ENCODE assay signal across 9 mouse cellular contexts in genomic region chr1:193336122-193337017, GRCm38 (mm10). TPM values are rescaled to one million over a fixed set of nuclear protein-coding genes. Genes with fewer than 3 reads are reported as not detected.
DNase-seq lines count a peak whose midpoint lies in the region; ATAC-seq and TF ChIP-seq lines count a peak whose summit lies in the region.
"Had no signal": no experiment of that assay in that cellular context is flagged by ENCODE, and none has a peak within 500 bp of the region (broad histone marks: within the 10 kb centered on the region; RNA-seq: fewer than 3 reads in every experiment).

No protein-coding gene starts in this region.

- H3K27ac ChIP-seq in liver, adult 2 months (replicated peaks; ENCODE audit: insufficient read depth, low read depth, low read length) = no peak overlapping the region
- no peak overlapping the region for H3K27ac ChIP-seq in liver, embryonic 11.5 days (ENCODE audit: low read depth, low read length)
- peak overlapping the region; percentile 66 for H3K27ac ChIP-seq in heart, embryonic 12.5 days (ENCODE audit: poor library complexity, severe bottlenecking)
- H3K27ac ChIP-seq: lung, embryonic 15.5 days had no signal

- no peak overlapping the region for H3K9ac ChIP-seq in liver, adult 2 months (ENCODE audit: low read depth, low read length)
- H3K9ac ChIP-seq in liver, embryonic 11.5 days (ENCODE audit: low read depth, low read length) = no peak overlapping the region
- no peak overlapping the region for H3K9ac ChIP-seq in heart, embryonic 12.5 days
- H3K9ac ChIP-seq: lung, embryonic 15.5 days had no signal

- ATAC-seq in liver, embryonic 11.5 days (replicated peaks; ENCODE audit: low FRiP score) = no peak
- ATAC-seq in heart, embryonic 12.5 days (ENCODE audit: insufficient number of reproducible peaks, low FRiP score) = no peak
- ATAC-seq in monocyte, adult 5-6 weeks (replicated peaks; ENCODE audit: insufficient number of reproducible peaks, low FRiP score, low TSS enrichment, poor library complexity, severe bottlenecking) = peak; percentile 32
- ATAC-seq: hindbrain, embryonic 16.5 days had no signal

- peak; percentile 32 for DNase-seq in liver, adult 2 months (ENCODE audit: extremely low read depth, low read depth, low spot score)
- no peak for DNase-seq in liver, embryonic 11.5 days (ENCODE audit: low spot score)
- DNase-seq in cerebellum, postnatal 14 days = peak; percentile 73 to 77
- no peak for DNase-seq in right cerebral cortex, postnatal 14 days
- no peak for DNase-seq in kidney, adult 8-10 months

- no peaks in the 10 kb centered on the region for H3K27me3 ChIP-seq in liver, adult 2 months (ENCODE audit: control insufficient read depth, insufficient read depth, low read length)
- no peaks in the 10 kb centered on the region for H3K27me3 ChIP-seq in liver, embryonic 11.5 days (replicated peaks; ENCODE audit: control insufficient read depth, insufficient read depth, low read length)
- peaks cover 14% of the 10 kb centered on the region; the same call in 1 of the 2 replicates for H3K27me3 ChIP-seq in heart, embryonic 12.5 days (replicated peaks)
- H3K27me3 ChIP-seq: lung, embryonic 15.5 days had no signal

- no peaks in the 10 kb centered on the region for H3K4me1 ChIP-seq in liver, adult 2 months (ENCODE audit: control insufficient read depth, insufficient read depth, low read length)
- H3K4me1 ChIP-seq in liver, embryonic 11.5 days (replicated peaks; ENCODE audit: control insufficient read depth, insufficient read depth, low read length) = no peaks in the 10 kb centered on the region
- peaks cover 66% of the 10 kb centered on the region for H3K4me1 ChIP-seq in heart, embryonic 12.5 days (replicated peaks)
- H3K4me1 ChIP-seq: lung, embryonic 15.5 days had no signal

- H3K4me2 ChIP-seq in liver, embryonic 11.5 days = no peak overlapping the region
- no peak overlapping the region for H3K4me2 ChIP-seq in heart, embryonic 12.5 days
- H3K4me2 ChIP-seq: lung, embryonic 15.5 days had no signal

- no peaks in the 10 kb centered on the region for H3K36me3 ChIP-seq in liver, adult 2 months (ENCODE audit: control insufficient read depth, insufficient read depth, low read length)
- H3K36me3 ChIP-seq in liver, embryonic 11.5 days (ENCODE audit: control insufficient read depth, insufficient read depth, low read length) = no peaks in the 10 kb centered on the region
- no peaks in the 10 kb centered on the region for H3K36me3 ChIP-seq in heart, embryonic 12.5 days
- H3K36me3 ChIP-seq: lung, embryonic 15.5 days had no signal

- no peak for TF ChIP-seq CTCF in liver, adult 2 months (IDR thresholded peaks at IDR 0.05; ENCODE audit: low read depth, low read length)

- 75% methylated on average over 7 of the region's 7 CpGs for WGBS in liver, adult 2 months
- 66% methylated on average over 7 of the region's 7 CpGs for WGBS in liver, embryonic 11.5 days
- WGBS in heart, embryonic 12.5 days = 63% methylated on average over 7 of the region's 7 CpGs

- no peak for TF ChIP-seq POLR2A in liver, adult 2 months (IDR thresholded peaks at IDR 0.05; ENCODE audit: extremely low read depth, insufficient read depth, low read length)

- H3K4me3 ChIP-seq in liver, adult 2 months (ENCODE audit: insufficient read depth, low read depth, low read length) = no peak overlapping the region
- H3K4me3 ChIP-seq in liver, embryonic 11.5 days (ENCODE audit: low read depth, low read length) = no peak overlapping the region
- H3K4me3 ChIP-seq in heart, embryonic 12.5 days = no peak overlapping the region
- H3K4me3 ChIP-seq: lung, embryonic 15.5 days had no signal

- H3K79me2 ChIP-seq in liver, adult 2 months (ENCODE audit: control insufficient read depth, insufficient read depth, low read length) = no peaks in the 10 kb centered on the region

- no peaks in the 10 kb centered on the region for H3K9me3 ChIP-seq in liver, embryonic 11.5 days (ENCODE audit: control insufficient read depth, low read length)
- no peaks in the 10 kb centered on the region for H3K9me3 ChIP-seq in heart, embryonic 12.5 days (replicated peaks)
- H3K9me3 ChIP-seq: lung, embryonic 15.5 days had no signal

RNA-seq across cellular contexts. Expression of gene Camk1g, which starts 33.7 kb away (rescaled TPM):
- not detected in 2 replicates for total RNA-seq in liver, adult 2 months (2014; rRNA removed)
- not detected in 2 replicates for polyA plus RNA-seq in liver, adult 2 months (2012; rRNA removed)
- polyA plus RNA-seq in liver, embryonic 11.5 days (2014; fragmentation: Nextera tagmentation; extraction: Ambion mirVana) = 3.3 TPM in 2 replicates
- 6.9 and 7.1 TPM in 2 replicates for polyA plus RNA-seq in heart, embryonic 12.5 days (2016; fragmentation: Nextera tagmentation; extraction: Ambion mirVana)
- not detected in 3 replicates for total RNA-seq in monocyte, adult 5-6 weeks (2017)

Comparison
In these comparisons a context has a peak if more than half of its experiments do, and no peak if none do; other contexts are left out.
1. DNase-seq: peak in liver, adult 2 months (single experiment) and cerebellum, postnatal 14 days (2 of 2); none in liver, embryonic 11.5 days (single experiment), right cerebral cortex, postnatal 14 days (single experiment) and kidney, adult 8-10 months (0 of 2).